ENCODE assay signal across 17 mouse cellular contexts in genomic region chr17:71136384-71137333, GRCm38 (mm10). TPM values are rescaled to one million over a fixed set of nuclear protein-coding genes. Genes with fewer than 3 reads are reported as not detected.
DNase-seq lines count a peak whose midpoint lies in the region; ATAC-seq and TF ChIP-seq lines count a peak whose summit lies in the region.
"Had no signal": no experiment of that assay in that cellular context is flagged by ENCODE, and none has a peak within 500 bp of the region (broad histone marks: within the 10 kb centered on the region; RNA-seq: fewer than 3 reads in every experiment).

No protein-coding gene starts in this region.

- no peak overlapping the region for H3K4me2 ChIP-seq in lung, embryonic 14.5 days
- no peak overlapping the region for H3K4me2 ChIP-seq in liver, embryonic 14.5 days (ENCODE audit: low read depth)
- H3K4me2 ChIP-seq: embryonic facial prominence, embryonic 15.5 days; heart, embryonic 11.5 days; hindbrain, embryonic 14.5 days; liver, embryonic 15.5 days; stomach, embryonic 15.5 days had no signal

- ATAC-seq in lung, embryonic 14.5 days (ENCODE audit: insufficient read depth) = peak; percentile 30; the same call in 1 of the 2 replicates
- peak; percentile 62 for ATAC-seq in liver, embryonic 14.5 days (ENCODE audit: insufficient read depth)
- no peak for ATAC-seq in megakaryocyte progenitor cell, adult 5-6 weeks (replicated peaks; ENCODE audit: poor library complexity)
- ATAC-seq: intestine, postnatal 0 days had no signal

- peak overlapping the region; percentile 58; the same call in 1 of the 2 replicates for H3K27ac ChIP-seq in kidney, adult 2 months (ENCODE audit: insufficient read depth, low read depth, low read length)
- no peak overlapping the region for H3K27ac ChIP-seq in lung, embryonic 14.5 days (ENCODE audit: low read depth)
- peak overlapping the region; percentile 53 for H3K27ac ChIP-seq in limb, embryonic 10.5 days
- no peak overlapping the region for H3K27ac ChIP-seq in liver, embryonic 14.5 days
- H3K27ac ChIP-seq: embryonic facial prominence, embryonic 15.5 days; hindbrain, embryonic 14.5 days; liver, embryonic 15.5 days; stomach, embryonic 15.5 days had no signal

- no peaks in the 10 kb centered on the region for H3K9me3 ChIP-seq in lung, embryonic 14.5 days (ENCODE audit: low read depth, low read length)
- H3K9me3 ChIP-seq in limb, embryonic 10.5 days (replicated peaks) = no peaks in the 10 kb centered on the region
- no peaks in the 10 kb centered on the region for H3K9me3 ChIP-seq in liver, embryonic 14.5 days (ENCODE audit: control insufficient read depth, low read length)
- H3K9me3 ChIP-seq: embryonic facial prominence, embryonic 15.5 days; liver, embryonic 15.5 days; stomach, embryonic 15.5 days had no signal

- TF ChIP-seq CTCF in kidney, adult 2 months (conservative IDR thresholded peaks at IDR 0.05; ENCODE audit: insufficient read depth, insufficient read length, low read depth, low read length) = no peak
- TF ChIP-seq CTCF in lung, embryonic 14.5 days (IDR thresholded peaks at IDR 0.05; ENCODE audit: low read depth) = no peak
- TF ChIP-seq CTCF in liver, embryonic 14.5 days (IDR thresholded peaks at IDR 0.05; ENCODE audit: low read depth) = no peak

- no peak for TF ChIP-seq POLR2A in kidney, adult 2 months (IDR thresholded peaks at IDR 0.05; ENCODE audit: low read depth, low read length)

- peaks cover 22% of the 10 kb centered on the region for H3K4me1 ChIP-seq in kidney, adult 2 months (ENCODE audit: control insufficient read depth, insufficient read depth, low read length)
- no peaks in the 10 kb centered on the region; the same call in 1 of the 2 replicates for H3K4me1 ChIP-seq in lung, embryonic 14.5 days (ENCODE audit: insufficient read depth)
- peaks cover 30% of the 10 kb centered on the region for H3K4me1 ChIP-seq in limb, embryonic 10.5 days
- H3K4me1 ChIP-seq in liver, embryonic 14.5 days (replicated peaks; ENCODE audit: control insufficient read depth in 2 of 2, insufficient read depth in 2 of 2, low read length in 1 of 2) = peaks cover 0 to 15% of the 10 kb centered on the region in 2 experiments; a peak in 2 of 4 replicates
- H3K4me1 ChIP-seq: embryonic facial prominence, embryonic 15.5 days; stomach, embryonic 15.5 days had no signal

- no peak overlapping the region for H3K9ac ChIP-seq in lung, embryonic 14.5 days
- H3K9ac ChIP-seq in liver, embryonic 14.5 days (replicated peaks) = no peak overlapping the region
- H3K9ac ChIP-seq: embryonic facial prominence, embryonic 15.5 days; hindbrain, embryonic 14.5 days; liver, embryonic 15.5 days; stomach, embryonic 15.5 days had no signal

- H3K4me3 ChIP-seq in kidney, adult 2 months (ENCODE audit: insufficient read depth, low read depth, low read length) = no peak overlapping the region
- no peak overlapping the region for H3K4me3 ChIP-seq in lung, embryonic 14.5 days (ENCODE audit: low read depth, low read length)
- H3K4me3 ChIP-seq in limb, embryonic 10.5 days = no peak overlapping the region
- H3K4me3 ChIP-seq in liver, embryonic 14.5 days (ENCODE audit: insufficient read depth in 1 of 2, low read depth in 2 of 2, low read length in 2 of 2) = no peak overlapping the region
- H3K4me3 ChIP-seq: embryonic facial prominence, embryonic 15.5 days; liver, embryonic 15.5 days; stomach, embryonic 15.5 days had no signal

- no peak for TF ChIP-seq EP300 in liver, embryonic 14.5 days (IDR thresholded peaks at IDR 0.05; ENCODE audit: low read depth)

- H3K36me3 ChIP-seq in kidney, adult 2 months (ENCODE audit: control insufficient read depth, insufficient read depth, low read length) = no peaks in the 10 kb centered on the region
- no peaks in the 10 kb centered on the region for H3K36me3 ChIP-seq in lung, embryonic 14.5 days (ENCODE audit: insufficient read depth)
- H3K36me3 ChIP-seq in limb, embryonic 10.5 days = no peaks in the 10 kb centered on the region
- no peaks in the 10 kb centered on the region for H3K36me3 ChIP-seq in liver, embryonic 14.5 days (replicated peaks; ENCODE audit: control insufficient read depth, insufficient read depth, low read depth)
- H3K36me3 ChIP-seq: embryonic facial prominence, embryonic 15.5 days; liver, embryonic 15.5 days; stomach, embryonic 15.5 days had no signal

- 61% methylated on average over 16 of the region's 16 CpGs for WGBS in kidney, adult 2 months
- WGBS in lung, embryonic 14.5 days = 54% methylated on average over 16 of the region's 16 CpGs
- 58% methylated on average over 16 of the region's 16 CpGs for WGBS in limb, embryonic 10.5 days
- WGBS in liver, embryonic 14.5 days (ENCODE audit: insufficient replicate concordance) = 52% methylated on average over 16 of the region's 16 CpGs

- no peaks in the 10 kb centered on the region for H3K27me3 ChIP-seq in kidney, adult 2 months (replicated peaks; ENCODE audit: control insufficient read depth, insufficient read depth, low read length)
- H3K27me3 ChIP-seq in lung, embryonic 14.5 days (ENCODE audit: insufficient read depth, low read length) = no peaks in the 10 kb centered on the region
- no peaks in the 10 kb centered on the region for H3K27me3 ChIP-seq in limb, embryonic 10.5 days (ENCODE audit: low read depth, poor library complexity, severe bottlenecking)
- H3K27me3 ChIP-seq in liver, embryonic 14.5 days (ENCODE audit: control insufficient read depth, insufficient read depth, low read length) = no peaks in the 10 kb centered on the region
- H3K27me3 ChIP-seq: embryonic facial prominence, embryonic 15.5 days; liver, embryonic 15.5 days; stomach, embryonic 15.5 days had no signal

- peak; percentile 32 for DNase-seq in kidney, adult 2 months
- DNase-seq in kidney, adult 8-10 months = no peak
- no peak for DNase-seq in lung, embryonic 14.5 days
- no peak for DNase-seq in lung, postnatal 4 days
- DNase-seq in limb, embryonic 10.5 days (ENCODE audit: low spot score) = peak; percentile 32
- no peak for DNase-seq in liver, embryonic 14.5 days (ENCODE audit: low read depth in 3 of 3, low spot score in 3 of 3)
- DNase-seq: cerebellum, postnatal 10 days; gastrocnemius, postnatal 14 days; heart, postnatal 14 days; spleen, adult 18-20 months had no signal

RNA-seq across cellular contexts. Expression of gene Lpin2, which starts 45.7 kb away (rescaled TPM):
- polyA plus RNA-seq in kidney, adult 2 months (2012; rRNA removed) = 17.7 and 20.5 TPM in 2 replicates
- polyA plus RNA-seq in lung, embryonic 14.5 days (2014; fragmentation: Nextera tagmentation; extraction: Ambion mirVana) = 37.2 and 39.9 TPM in 2 replicates
- 40.0 and 51.8 TPM in 2 replicates for polyA plus RNA-seq in limb, embryonic 10.5 days (2016; fragmentation: Nextera tagmentation; extraction: Ambion mirVana)
- 19.5 and 28.6 TPM in 2 replicates for polyA plus RNA-seq in liver, embryonic 14.5 days (2012; rRNA removed)
- polyA plus RNA-seq in liver, embryonic 14.5 days (2014; fragmentation: Nextera tagmentation; extraction: Ambion mirVana) = 31.1 and 31.6 TPM in 2 replicates
- 18.9 and 26.4 TPM in 2 replicates for total RNA-seq in megakaryocyte progenitor cell, adult 5-6 weeks (2015)
- total RNA-seq in megakaryocyte progenitor cell, adult 5-6 weeks (2017) = 26.1 and 47.3 TPM in 2 replicates

Comparison
In these comparisons a context has a peak if more than half of its experiments do, and no peak if none do; other contexts are left out.
1. DNase-seq: peak in kidney, adult 2 months (single experiment) and limb, embryonic 10.5 days (single experiment); none in kidney, adult 8-10 months (0 of 2), lung, embryonic 14.5 days (single experiment), lung, postnatal 4 days (0 of 2) and liver, embryonic 14.5 days (0 of 3).
2. H3K27ac ChIP-seq: peak in kidney, adult 2 months (single experiment) and limb, embryonic 10.5 days (single experiment); none in lung, embryonic 14.5 days (single experiment) and liver, embryonic 14.5 days (single experiment).